Mouse (Mus musculus) retina, postnatal 1 day (tissue): ENCODE data around the gene Aaas.

Experiments used
- DNase-seq: peaks from one replicate; pipeline ENCODE4 v3.0.0-alpha.2; 2012

Aaas gene

GRCm38 (mm10) chr15:102302542-102302941 is 48.0 kb downstream of the Aaas start:
- no peak for DNase-seq

- DNase-seq = no peak
These were observed 54.1 kb downstream of the Aaas start for GRCm38 (mm10) chr15:102296368-102297006.

- DNase-seq = peak; percentile 96
These were observed 54.8 kb downstream of the Aaas start, which contains the start of gene Espl1 for GRCm38 (mm10) chr15:102295633-102296367. Espl1 (plus strand) TSS chr15:102296266.
